Mouse (Mus musculus): ENCODE results near the gene Msi2.

Gene Msi2

DNA sequence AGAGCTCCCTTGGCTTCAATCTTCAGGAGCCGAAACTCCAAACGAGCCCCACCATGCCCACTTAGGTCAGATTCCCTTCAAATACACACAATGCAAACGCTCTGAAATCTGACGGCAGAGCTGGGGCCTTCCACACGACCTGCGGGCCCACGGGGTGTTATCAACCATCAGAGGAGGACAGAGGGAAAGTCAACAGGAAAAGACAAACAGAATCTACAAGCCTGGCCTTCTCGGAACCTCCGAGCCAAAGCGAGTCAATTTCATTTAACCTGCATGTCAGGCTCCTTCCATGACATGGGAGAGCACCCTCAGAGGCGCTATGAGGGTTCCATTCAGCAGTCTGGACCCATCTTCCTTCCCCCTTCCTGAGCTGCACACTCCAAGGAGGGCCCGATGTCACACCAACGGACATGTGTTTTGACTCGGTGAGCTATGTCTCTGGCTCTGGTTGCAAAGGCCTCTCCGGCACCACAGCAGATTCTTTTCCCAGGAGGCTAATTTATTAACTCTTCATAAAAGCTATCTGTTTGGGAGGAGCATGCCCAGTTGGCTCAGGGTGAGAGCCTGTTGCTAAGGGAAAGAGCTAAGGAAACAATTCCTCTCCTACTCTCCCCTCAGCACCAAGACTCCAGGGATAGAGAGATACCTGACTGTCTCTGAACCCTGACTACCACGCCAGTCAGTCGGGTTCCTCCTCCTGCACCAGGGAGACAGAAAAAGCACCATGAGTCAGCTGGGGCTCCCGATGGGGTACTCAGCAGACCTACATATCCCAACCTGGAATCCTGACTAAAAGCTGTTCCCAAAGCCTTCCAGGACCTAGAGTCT lies 42.6 kb downstream of the Msi2 start:
- DNase-seq: no peak

- no peak for DNase-seq
Measured at GRCm38 (mm10) chr11:88674075-88674474, 44.2 kb downstream of the Msi2 start.

- DNase-seq: no peak
Measured at GRCm38 (mm10) chr11:88670925-88671324, 47.4 kb downstream of the Msi2 start.

- DNase-seq: no peak
Measured at GRCm38 (mm10) chr11:88669106-88669505, 49.2 kb downstream of the Msi2 start.

GRCm38 (mm10) chr11:88668345-88668744 lies 50.0 kb downstream of the Msi2 start:
- DNase-seq: no peak

DNA sequence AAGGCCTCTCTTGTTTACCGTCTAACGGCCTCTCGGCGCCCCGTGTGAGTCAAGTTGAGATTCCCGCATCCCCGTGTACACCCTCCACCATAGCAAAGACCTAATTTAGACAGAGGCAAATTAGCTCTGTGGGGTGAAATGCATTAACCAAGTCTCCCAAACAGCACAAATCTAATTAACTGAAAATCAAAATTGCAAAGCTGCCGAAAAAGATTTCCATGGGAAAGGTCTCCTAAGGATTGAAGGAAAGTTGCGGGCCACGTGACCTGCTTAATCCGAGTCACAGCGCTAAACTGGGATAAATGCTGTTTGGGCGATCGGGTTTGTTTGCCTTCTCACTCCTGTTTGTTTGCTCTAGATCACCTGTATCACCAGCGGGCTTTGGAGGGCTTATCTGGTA lies 52.5 kb downstream of the Msi2 start:
- DNase-seq: no peak

DNA sequence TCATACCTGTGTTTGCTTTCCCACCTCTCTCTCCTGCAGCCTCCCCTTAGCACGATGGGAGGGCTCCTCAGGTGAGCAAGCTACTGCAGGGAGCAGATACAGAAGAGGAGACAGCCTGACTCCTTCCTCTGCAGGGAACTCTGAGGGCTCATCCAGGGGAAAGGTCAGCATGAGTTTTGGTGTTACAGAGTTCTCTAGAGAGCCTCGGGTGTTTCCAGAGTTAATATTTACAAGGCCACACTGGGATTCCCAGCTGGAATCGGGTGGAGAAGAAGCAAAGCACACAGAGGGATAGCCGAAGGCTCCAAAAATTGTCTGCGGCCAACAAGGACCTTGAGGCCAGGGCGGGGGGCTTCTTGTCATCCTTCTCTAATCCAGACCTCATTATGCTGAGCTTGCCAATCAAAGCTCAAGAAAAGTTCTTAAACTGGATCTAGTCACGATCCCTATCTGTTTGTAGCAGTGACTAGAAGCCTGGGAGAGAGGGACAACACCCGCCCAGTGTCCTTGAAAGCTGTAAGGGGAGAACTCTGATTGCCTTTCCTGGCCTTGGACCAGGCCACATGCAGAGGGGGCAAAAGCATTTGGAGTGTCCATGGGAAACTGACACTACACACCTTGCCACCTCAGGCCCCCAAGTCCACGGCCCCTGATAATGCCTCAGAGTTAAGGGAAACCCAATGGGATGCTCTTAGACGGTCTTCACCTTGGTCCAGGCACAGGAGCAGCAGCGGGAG lies 56.7 kb downstream of the Msi2 start:
- no peak for DNase-seq

DNA sequence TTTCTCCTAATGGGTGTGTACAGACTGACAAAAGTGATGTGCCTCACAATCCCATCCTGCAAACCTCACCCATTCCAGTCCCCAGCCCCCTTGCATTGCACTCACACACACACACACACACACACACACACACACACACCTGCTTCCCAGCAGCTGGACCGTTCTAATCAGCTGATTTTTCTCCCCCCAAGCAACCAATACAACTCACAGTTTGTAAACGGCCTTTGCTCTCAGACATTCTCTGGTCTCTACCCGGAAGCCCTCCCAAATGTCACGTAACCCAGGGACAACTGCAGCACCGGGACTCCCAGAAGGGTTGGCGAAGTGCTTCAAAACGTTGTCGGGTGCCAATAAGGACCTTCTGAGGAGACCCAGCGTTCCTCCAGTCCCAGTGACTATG lies 57.9 kb downstream of the Msi2 start:
- no peak for DNase-seq

DNA sequence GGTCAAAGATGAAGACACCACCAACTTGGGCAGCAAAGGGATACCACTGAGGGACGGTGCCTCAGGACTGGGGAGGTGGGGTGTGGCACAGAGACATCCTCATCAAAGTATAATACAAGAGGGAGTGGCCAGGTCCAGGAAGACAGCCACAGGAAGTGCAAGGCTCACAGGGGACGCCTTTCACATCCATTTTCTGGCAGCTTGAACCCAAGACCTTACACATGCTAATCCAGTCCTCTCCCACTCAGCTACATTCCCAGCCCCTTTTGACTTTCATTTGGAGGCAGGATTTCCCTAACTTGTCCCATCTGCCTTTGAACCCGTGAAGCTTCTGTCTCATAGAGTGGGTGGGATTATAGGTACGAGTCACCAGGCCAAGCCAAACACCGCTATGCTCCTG lies 59.4 kb downstream of the Msi2 start:
- DNase-seq: no peak

- no peak for DNase-seq
Measured at GRCm38 (mm10) chr11:88655786-88656185, 62.5 kb downstream of the Msi2 start.

DNA sequence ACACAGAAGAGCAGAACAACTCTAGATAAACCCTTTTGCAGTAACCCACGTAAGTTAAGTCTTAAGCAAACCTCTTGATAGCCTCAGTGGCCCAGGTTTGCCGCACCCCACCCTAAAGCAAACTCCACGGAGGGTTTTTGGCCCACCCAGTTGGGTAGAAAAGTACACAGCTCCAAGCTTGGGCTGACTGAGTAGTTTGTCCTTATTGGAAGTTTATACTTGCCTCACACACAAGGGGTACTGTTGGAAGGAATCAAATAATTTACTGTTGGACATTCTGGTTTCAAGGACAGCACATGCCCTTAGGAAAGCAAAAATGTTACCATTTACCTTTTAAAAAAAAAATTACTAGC lies 63.1 kb downstream of the Msi2 start:
- no peak for DNase-seq

- DNase-seq: no peak
Measured at GRCm38 (mm10) chr11:88654391-88655213, 63.7 kb downstream of the Msi2 start.

GRCm38 (mm10) chr11:88650275-88650674 lies 68.0 kb downstream of the Msi2 start:
- peak; percentile 55 for DNase-seq

DNA sequence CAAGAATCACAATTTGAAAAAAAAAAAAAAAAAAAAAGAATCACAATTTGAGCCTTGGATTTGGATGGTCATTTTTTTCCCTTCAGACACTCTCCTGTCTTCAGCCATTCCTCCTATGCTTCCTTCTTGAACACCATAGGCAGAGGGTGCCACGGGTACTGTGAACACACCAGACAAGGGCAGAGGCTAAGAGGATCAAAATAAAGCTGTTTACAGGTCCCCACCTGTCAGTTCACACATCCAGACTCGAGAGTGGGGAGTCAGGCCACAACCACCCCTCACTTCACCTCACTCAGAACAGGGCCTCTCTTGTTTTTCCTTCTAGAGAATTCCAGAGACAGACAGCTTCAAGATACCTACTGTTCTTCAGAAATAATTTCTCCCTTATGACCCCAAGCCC lies 69.3 kb downstream of the Msi2 start:
- DNase-seq: no peak

GRCm38 (mm10) chr11:88648407-88648806 lies 69.9 kb downstream of the Msi2 start:
- peak; percentile 40 for DNase-seq

DNA sequence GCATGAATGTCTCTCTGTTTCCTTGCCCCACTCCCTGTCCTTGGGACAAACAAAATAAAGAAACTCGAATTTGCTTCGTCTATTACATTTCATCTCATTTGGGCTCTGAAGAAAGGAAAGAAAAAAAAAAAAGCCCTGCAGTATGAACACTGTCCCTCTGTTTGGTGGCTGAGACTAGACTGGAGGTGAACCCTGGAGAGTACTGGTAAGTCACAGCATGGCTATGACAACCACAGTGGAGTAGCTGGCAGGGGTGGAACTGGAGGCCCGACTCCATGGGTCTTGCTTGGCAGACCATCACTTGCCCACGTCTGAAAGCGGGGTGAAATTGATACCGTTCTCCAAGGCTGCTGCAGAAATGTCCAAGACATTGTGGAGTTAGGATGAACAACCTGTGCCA lies 71.8 kb downstream of the Msi2 start:
- DNase-seq: no peak

DNA sequence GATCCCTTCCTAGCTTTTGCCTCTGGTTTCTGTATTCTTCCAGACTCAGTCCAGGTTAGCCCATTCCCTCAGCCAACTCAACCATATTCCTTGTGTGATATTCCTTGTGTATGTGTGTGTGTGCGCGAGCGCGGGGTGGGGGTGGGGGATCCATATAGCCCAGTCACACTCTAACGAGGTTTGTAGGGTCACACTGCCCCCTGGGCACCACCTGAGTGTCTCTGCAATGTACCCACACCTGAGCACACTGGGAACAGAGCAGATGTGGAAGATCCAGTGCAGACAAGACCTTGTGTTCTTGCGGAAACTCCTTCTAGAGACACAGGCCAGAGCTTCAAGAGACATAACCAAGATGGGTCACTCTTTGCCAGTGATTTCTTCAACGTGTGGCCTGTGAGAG lies 72.5 kb downstream of the Msi2 start:
- no peak for DNase-seq

- DNase-seq: no peak
Measured at GRCm38 (mm10) chr11:88644719-88645118, 73.6 kb downstream of the Msi2 start.

GRCm38 (mm10) chr11:88639862-88640261 lies 78.5 kb downstream of the Msi2 start:
- DNase-seq: no peak

GRCm38 (mm10) chr11:88638936-88639542 lies 79.3 kb downstream of the Msi2 start:
- DNase-seq: no peak

DNA sequence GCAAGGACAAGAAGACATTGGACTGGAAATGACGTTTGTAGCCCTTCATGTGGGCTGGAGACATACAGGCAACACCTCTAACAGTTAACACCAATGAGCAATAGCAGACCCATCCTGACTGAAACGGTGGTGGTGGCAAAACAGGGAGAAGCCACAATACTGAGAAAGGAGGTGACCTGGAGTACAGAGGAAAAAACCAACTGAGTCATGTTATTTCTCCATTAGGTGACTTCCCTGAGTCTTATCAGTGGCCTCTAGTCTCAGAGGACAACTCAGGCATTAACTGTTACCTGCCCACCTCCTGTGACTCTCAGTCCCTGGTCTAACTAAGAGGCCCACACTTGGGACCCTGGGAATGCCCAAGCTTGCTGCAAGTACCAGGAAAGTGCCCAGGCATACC lies 80.1 kb downstream of the Msi2 start:
- no peak for DNase-seq

- no peak for DNase-seq
Measured at GRCm38 (mm10) chr11:88636934-88637333, 81.4 kb downstream of the Msi2 start.

DNA sequence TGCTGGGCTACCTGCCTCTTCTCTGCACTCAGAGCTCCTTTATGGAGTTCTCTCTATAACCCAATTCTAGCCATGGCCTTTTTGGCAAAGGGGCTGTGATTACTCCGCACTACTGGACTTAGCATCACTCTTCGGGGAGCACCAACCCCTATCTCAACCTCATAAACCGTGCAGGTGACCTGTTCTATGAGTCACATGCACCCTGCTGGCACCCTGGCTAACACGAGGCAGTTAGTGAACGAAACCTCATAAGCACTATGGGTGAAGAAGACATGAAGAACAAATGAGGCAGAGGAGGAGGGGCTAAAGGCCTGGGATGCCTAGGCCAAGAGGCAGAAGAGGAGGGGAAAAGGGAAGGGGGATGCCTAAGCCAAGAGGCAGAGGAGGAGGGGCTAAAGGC lies 82.0 kb downstream of the Msi2 start:
- no peak for DNase-seq
